8 mouse cellular contexts compared by ENCODE assay signal in the genomic region with DNA sequence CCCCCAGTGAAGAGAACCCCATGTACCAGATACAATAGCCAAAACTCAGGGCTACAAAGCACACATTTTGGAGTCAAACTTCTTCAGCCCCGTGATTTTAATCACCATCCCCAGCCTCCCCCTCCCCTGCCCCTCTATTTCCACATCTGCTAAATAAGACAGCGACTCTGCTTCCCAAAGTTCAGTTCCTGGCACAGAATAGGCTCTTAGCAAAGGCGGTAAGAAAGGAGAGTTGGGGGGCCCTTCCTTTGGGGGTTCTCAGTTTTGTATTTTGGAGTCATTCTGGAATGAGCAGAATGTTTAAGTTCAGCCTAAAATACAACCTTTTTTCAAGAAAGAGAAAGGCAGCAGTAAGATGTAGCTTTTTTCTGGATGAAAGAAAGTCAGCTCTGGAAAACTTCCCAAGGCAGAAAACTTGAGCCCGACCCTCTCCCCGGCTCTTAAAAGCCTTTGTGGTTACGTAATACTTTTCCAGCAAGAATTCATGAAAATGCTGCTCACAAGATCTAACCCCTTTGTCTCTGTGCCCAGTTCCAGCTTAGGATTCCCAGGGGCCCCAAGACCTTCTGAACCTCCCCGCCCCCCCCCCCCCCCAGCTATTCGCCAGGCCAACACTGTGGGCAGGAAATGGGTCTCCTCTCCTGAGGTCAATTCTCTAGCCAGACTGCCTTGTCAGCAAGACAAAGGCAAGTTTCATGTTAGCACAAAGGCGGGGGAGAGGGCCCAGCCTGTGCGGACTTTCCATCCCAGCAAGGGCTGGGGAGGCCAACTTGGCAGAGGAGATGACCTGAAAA. TPM values are rescaled to one million over a fixed set of nuclear protein-coding genes. Genes with fewer than 3 reads are reported as not detected.
DNase-seq lines count a peak whose midpoint lies in the region; ATAC-seq and TF ChIP-seq lines count a peak whose summit lies in the region.

No protein-coding gene starts in this region.

- 16% methylated on average over 9 of the region's 10 CpGs for WGBS in hindbrain, postnatal 0 days
- 15% methylated on average over 10 of the region's 10 CpGs for WGBS in limb, embryonic 15.5 days
- 9% methylated on average over 10 of the region's 10 CpGs for WGBS in neural tube, embryonic 15.5 days

- intact Hi-C loops in gastrocnemius, postnatal 14 days (cut with DNase I; ENCODE audit: low total_unique reads): no loop called here

- no peak overlapping the region for H3K9ac ChIP-seq in hindbrain, postnatal 0 days (replicated peaks; ENCODE audit: low read length)
- no peak overlapping the region for H3K9ac ChIP-seq in limb, embryonic 15.5 days
- H3K9ac ChIP-seq in neural tube, embryonic 15.5 days (replicated peaks): no peak overlapping the region

- no peak overlapping the region for H3K4me2 ChIP-seq in hindbrain, postnatal 0 days (ENCODE audit: low read depth, low read length)
- 0 out of 2 replicates have a peak overlapping the region, but pooled peaks have one; percentile 12 for H3K4me2 ChIP-seq in limb, embryonic 15.5 days
- H3K4me2 ChIP-seq in neural tube, embryonic 15.5 days: no peak overlapping the region

- no peaks in the 10 kb centered on the region for H3K9me3 ChIP-seq in hindbrain, postnatal 0 days (ENCODE audit: low read length)
- H3K9me3 ChIP-seq in limb, embryonic 15.5 days: no peaks in the 10 kb centered on the region
- H3K9me3 ChIP-seq in neural tube, embryonic 15.5 days (replicated peaks): no peaks in the 10 kb centered on the region

- TF ChIP-seq CTCF in hindbrain, postnatal 0 days (IDR thresholded peaks at IDR 0.05; ENCODE audit: low read depth): no peak

- no peak overlapping the region for H3K4me3 ChIP-seq in hindbrain, postnatal 0 days (ENCODE audit: low read length)
- no peak overlapping the region for H3K4me3 ChIP-seq in limb, embryonic 15.5 days
- no peak overlapping the region for H3K4me3 ChIP-seq in neural tube, embryonic 15.5 days (replicated peaks)

- no peaks in the 10 kb centered on the region for H3K4me1 ChIP-seq in hindbrain, postnatal 0 days (ENCODE audit: insufficient read depth, low read length)
- H3K4me1 ChIP-seq in limb, embryonic 15.5 days: peaks cover 33% of the 10 kb centered on the region
- H3K4me1 ChIP-seq in neural tube, embryonic 15.5 days: peaks cover 4% of the 10 kb centered on the region

- no peaks in the 10 kb centered on the region for H3K27me3 ChIP-seq in hindbrain, postnatal 0 days (ENCODE audit: insufficient read depth, low read length)
- H3K27me3 ChIP-seq in limb, embryonic 15.5 days: no peaks in the 10 kb centered on the region
- H3K27me3 ChIP-seq in neural tube, embryonic 15.5 days (replicated peaks): no peaks in the 10 kb centered on the region

- peak; percentile 93 for ATAC-seq in hindbrain, postnatal 0 days
- peak; percentile 84 for ATAC-seq in limb, embryonic 15.5 days (ENCODE audit: insufficient number of reproducible peaks, low FRiP score, low TSS enrichment, low read depth)
- ATAC-seq in neural tube, embryonic 15.5 days (ENCODE audit: low FRiP score): peak; percentile 67

- H3K36me3 ChIP-seq in hindbrain, postnatal 0 days (ENCODE audit: insufficient read depth, low read length): peaks cover 6% of the 10 kb centered on the region; the same call in 1 of the 2 replicates
- H3K36me3 ChIP-seq in limb, embryonic 15.5 days: peaks cover 45% of the 10 kb centered on the region
- peaks cover 32% of the 10 kb centered on the region for H3K36me3 ChIP-seq in neural tube, embryonic 15.5 days

- H3K27ac ChIP-seq in hindbrain, postnatal 0 days: peak overlapping the region; percentile 69
- H3K27ac ChIP-seq in limb, embryonic 15.5 days: peak overlapping the region; percentile 94
- peak overlapping the region; percentile 74 for H3K27ac ChIP-seq in neural tube, embryonic 15.5 days (replicated peaks)

- DNase-seq in cerebellum, adult 11-12 months: peak; percentile 35
- no peak for DNase-seq in cerebellum, adult 9-10 months
- DNase-seq in brain, embryonic 18.5 days (ENCODE audit: low read depth, low spot score): peak; percentile 43
- peak; percentile 76 for DNase-seq in gastrocnemius, postnatal 14 days
- DNase-seq in hindbrain, postnatal 0 days (ENCODE audit: low spot score): peak; percentile 78
- no peak for DNase-seq in thymus, postnatal 0 days (ENCODE audit: low spot score)

RNA-seq across cellular contexts. Expression of a gene that starts 35.9 kb away (rescaled TPM):
- total RNA-seq in gastrocnemius, postnatal 14 days (2021): 10 to 100 TPM; 15.1 to 16.8 TPM
- total RNA-seq in hindbrain, postnatal 0 days (2014; rRNA removed): 32.2 and 37.4 TPM in 2 replicates
- 6.7 and 7.4 TPM in 2 replicates for polyA plus RNA-seq in hindbrain, postnatal 0 days (2015; fragmentation: Nextera tagmentation; extraction: Ambion mirVana)
- 28.4 and 28.6 TPM in 2 replicates for polyA plus RNA-seq in limb, embryonic 15.5 days (2015; fragmentation: Nextera tagmentation; extraction: Ambion mirVana)
- polyA plus RNA-seq in neural tube, embryonic 15.5 days (2015; fragmentation: Nextera tagmentation; extraction: Ambion mirVana): 17.2 and 17.8 TPM in 2 replicates
- polyA plus RNA-seq in thymus, postnatal 0 days (2015; fragmentation: Nextera tagmentation; extraction: Ambion mirVana): 2.3 and 2.7 TPM in 2 replicates

Comparison
In these comparisons a context has a peak if more than half of its experiments do, and no peak if none do; other contexts are left out.
1. DNase-seq: peak in cerebellum, adult 11-12 months (single experiment), brain, embryonic 18.5 days (single experiment), gastrocnemius, postnatal 14 days (single experiment) and hindbrain, postnatal 0 days (single experiment); none in cerebellum, adult 9-10 months (single experiment) and thymus, postnatal 0 days (single experiment).
2. Peak in every context shown above with its lines, with median percentiles within 50 percentile points of each other: ATAC-seq and H3K27ac ChIP-seq.